Mouse (Mus musculus): ENCODE data around the gene Haao.
"Not testable (repeated sequence)": the region's sequence is repeated elsewhere in the genome, so short reads cannot be mapped to it uniquely, and the experiment has no call there.

DNA sequence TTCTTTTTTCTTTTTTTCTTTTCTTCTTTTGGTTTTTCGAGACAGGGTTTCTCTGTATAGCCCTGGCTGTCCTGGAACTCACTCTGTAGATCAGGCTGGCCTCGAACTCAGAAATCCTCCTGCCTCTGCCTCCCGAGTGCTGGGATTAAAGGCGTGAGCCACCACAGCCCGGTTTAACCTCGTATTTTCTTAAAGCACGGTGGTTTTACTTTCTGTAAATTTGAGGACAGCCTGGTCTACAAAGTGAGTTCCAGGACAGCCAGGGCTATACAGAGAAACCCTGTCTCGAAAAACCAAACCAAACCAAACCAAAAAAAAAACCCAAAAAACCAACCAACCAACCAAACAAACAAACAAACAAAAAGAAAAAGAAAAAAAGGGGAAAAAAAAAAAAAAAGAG is 13.2 kb upstream of the Haao start:
- not testable (repeated sequence) for TF ChIP-seq CTCF (IDR thresholded peaks at IDR 0.05; ENCODE audit: control insufficient read depth, insufficient read depth, insufficient read length); MYOG (IDR thresholded peaks at IDR 0.05; ENCODE audit: control insufficient read depth, extremely low read depth, insufficient read length); CEBPB (IDR thresholded peaks at IDR 0.05; ENCODE audit: low read depth); FOSL1 (IDR thresholded peaks at IDR 0.05; ENCODE audit: insufficient read depth, low read length, poor library complexity, severe bottlenecking); USF1 (IDR thresholded peaks at IDR 0.05; ENCODE audit: low read depth); MAX (IDR thresholded peaks at IDR 0.05); MYOD1 (IDR thresholded peaks at IDR 0.05; ENCODE audit: control insufficient read depth, insufficient read length, low read depth)
